Mouse (Mus musculus) heart, embryonic 16.5 days (tissue): ENCODE measurements around the gene Tmem108. TPM values are rescaled to one million over a fixed set of nuclear protein-coding genes. Genes with fewer than 3 reads are reported as not detected.

Experiments used
- ATAC-seq: fragments of 200-750 bp; cut with Nextera tagmentation; replicated peaks from 2 replicates; pipeline ENCODE4 v1.8.0; 2017; ENCODE audit warnings: moderate number of reproducible peaks; ENCODE audit not compliant: insufficient read depth, low FRiP score; ENCODE audit errors: extremely low read depth
- H3K27ac ChIP-seq: fragments of 300-500 bp; sonication (generic); 2 replicates; pipeline ENCODE4 v1.5.1; 2014; ENCODE audit warnings: mild to moderate bottlenecking, low read length, control low read depth, moderate library complexity
- H3K27me3 ChIP-seq: fragments of 300-500 bp; sonication (generic); 2 replicates; pipeline ENCODE4 v1.6.1; 2014; ENCODE audit warnings: low read length, mixed read lengths; ENCODE audit not compliant: control insufficient read depth, insufficient read depth
- H3K36me3 ChIP-seq: fragments of 300-500 bp; sonication (generic); 2 replicates; pipeline ENCODE4 v1.6.1; 2014; ENCODE audit not compliant: control insufficient read depth, insufficient read depth
- H3K4me1 ChIP-seq: fragments of 300-500 bp; sonication (generic); 2 replicates; pipeline ENCODE4 v1.6.1; 2014; ENCODE audit warnings: low read length, mixed read lengths; ENCODE audit not compliant: control insufficient read depth, insufficient read depth
- H3K4me2 ChIP-seq: fragments of 300-500 bp; sonication (generic); 2 replicates; pipeline ENCODE4 v1.6.1; 2014; ENCODE audit warnings: low read depth, mild to moderate bottlenecking, control low read depth, low read length
- H3K4me3 ChIP-seq: fragments of 300-500 bp; sonication (generic); 2 replicates; pipeline ENCODE4 v1.5.1; 2014; ENCODE audit warnings: mild to moderate bottlenecking, control low read depth, low read length
- H3K9ac ChIP-seq: fragments of 300-500 bp; sonication (generic); 2 replicates; pipeline ENCODE4 v1.6.1; 2014; ENCODE audit warnings: low read length, control low read depth
- H3K9me3 ChIP-seq: fragments of 300-500 bp; sonication (generic); replicated peaks from 2 replicates; pipeline ENCODE4 v1.6.1; 2016; ENCODE audit warnings: low read length; ENCODE audit not compliant: control insufficient read depth
- WGBS: fragments of 180-500 bp; shearing (Covaris S2); extraction: QIAGEN DNeasy Blood & Tissue Kit; methylation state at CpG from one replicate; pipeline ENCODE4 v1.1.7; 2014; 5-methylcytosine and 5-hydroxymethylcytosine counted together
- polyA plus RNA-seq: library from polyadenylated mRNA; unstranded; fragments of >200 nt; fragmentation: Nextera tagmentation; extraction: Ambion mirVana; gene quantifications from 2 replicates; pipeline ENCODE4 v1.2.1, GENCODE M21; 2015

Tmem108 gene
- polyA plus RNA-seq, 1 experiment from 2014 or later = 44.8 TPM

DNA sequence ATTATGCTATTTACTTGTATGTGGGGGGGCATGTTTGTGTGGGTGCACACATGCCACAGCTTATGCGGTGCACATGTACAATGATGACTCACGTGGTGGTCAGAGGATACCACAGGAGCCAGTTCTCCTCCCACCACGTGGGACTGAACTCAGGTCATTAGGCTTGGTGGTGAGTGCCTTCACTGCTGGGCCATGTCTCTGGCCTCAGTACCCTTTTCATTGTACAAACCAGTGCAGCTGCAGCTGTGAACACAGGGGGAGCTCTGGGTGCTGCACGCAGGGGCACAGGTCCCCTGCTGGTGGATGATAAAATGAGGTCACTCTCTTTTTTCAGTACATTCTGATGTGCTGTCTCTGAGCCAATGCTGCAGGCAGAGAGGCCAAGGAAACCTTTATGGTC, 327.5 kb downstream of the Tmem108 start:
- peak; percentile 53 for ATAC-seq
- peaks cover 60% of the 10 kb centered on the region for H3K4me1 ChIP-seq
- H3K27me3 ChIP-seq = no peaks in the 10 kb centered on the region
- H3K4me2 ChIP-seq = no peak overlapping the region
- no peak overlapping the region for H3K9ac ChIP-seq
- H3K9me3 ChIP-seq = no peaks in the 10 kb centered on the region
- H3K27ac ChIP-seq = 0 out of 2 replicates have a peak overlapping the region, but pooled peaks have one; percentile 13
- H3K4me3 ChIP-seq = no peak overlapping the region
- 46% methylated on average over 4 of the region's 4 CpGs for WGBS
- no peaks in the 10 kb centered on the region for H3K36me3 ChIP-seq

Other genes starting within 250 kb of the Tmem108 start
- 3.4 TPM in 2 replicates for gene Nphp3, start 240.7 kb upstream of the Tmem108 start, polyA plus RNA-seq